Mouse (Mus musculus): ENCODE measurements around the gene Farp1.

Farp1 gene

GRCm38 (mm10) chr14:121057750-121058149 is 22.8 kb downstream of the Farp1 start:
- no peak for DNase-seq (ENCODE audit: low read depth, low spot score)

- DNase-seq (ENCODE audit: low read depth, low spot score) = no peak
Observed at GRCm38 (mm10) chr14:121058481-121058880, 23.5 kb downstream of the Farp1 start.

GRCm38 (mm10) chr14:121059266-121059665 is 24.3 kb downstream of the Farp1 start:
- DNase-seq (ENCODE audit: low read depth, low spot score) = peak; percentile 60

GRCm38 (mm10) chr14:121060484-121060883 is 25.5 kb downstream of the Farp1 start:
- DNase-seq (ENCODE audit: low read depth, low spot score) = no peak

GRCm38 (mm10) chr14:121061686-121062085 is 26.7 kb downstream of the Farp1 start:
- peak; percentile 60 for DNase-seq (ENCODE audit: low read depth, low spot score)

- peak; percentile 86 for DNase-seq (ENCODE audit: low read depth, low spot score)
Observed at GRCm38 (mm10) chr14:121062238-121063082, 27.5 kb downstream of the Farp1 start.

GRCm38 (mm10) chr14:121064726-121065125 is 29.7 kb downstream of the Farp1 start:
- peak; percentile 64 for DNase-seq (ENCODE audit: low read depth, low spot score)

- DNase-seq (ENCODE audit: low read depth, low spot score) = peak; percentile 33
Observed at GRCm38 (mm10) chr14:121073093-121073866, 38.3 kb downstream of the Farp1 start.

GRCm38 (mm10) chr14:121074197-121074734 is 39.3 kb downstream of the Farp1 start:
- peak; percentile 81 for DNase-seq (ENCODE audit: low read depth, low spot score)

- peak; percentile 56 for DNase-seq (ENCODE audit: low read depth, low spot score)
Observed at GRCm38 (mm10) chr14:121080739-121081138, 45.7 kb downstream of the Farp1 start.

- DNase-seq (ENCODE audit: low read depth, low spot score) = peak; percentile 94
Observed at GRCm38 (mm10) chr14:121082341-121082740, 47.3 kb downstream of the Farp1 start.

GRCm38 (mm10) chr14:121082793-121083192 is 47.8 kb downstream of the Farp1 start:
- no peak for DNase-seq (ENCODE audit: low read depth, low spot score)

GRCm38 (mm10) chr14:121083352-121083751 is 48.4 kb downstream of the Farp1 start:
- DNase-seq (ENCODE audit: low read depth, low spot score) = no peak

GRCm38 (mm10) chr14:121092517-121092916 is 57.5 kb downstream of the Farp1 start:
- no peak for DNase-seq (ENCODE audit: low read depth, low spot score)

GRCm38 (mm10) chr14:121093860-121094259 is 58.9 kb downstream of the Farp1 start:
- no peak for DNase-seq (ENCODE audit: low read depth, low spot score)

- DNase-seq (ENCODE audit: low read depth, low spot score) = no peak
Observed at GRCm38 (mm10) chr14:121097640-121098435, 62.8 kb downstream of the Farp1 start.

- no peak for DNase-seq (ENCODE audit: low read depth, low spot score)
Observed at GRCm38 (mm10) chr14:121099120-121099519, 64.1 kb downstream of the Farp1 start.

- no peak for DNase-seq (ENCODE audit: low read depth, low spot score)
Observed at GRCm38 (mm10) chr14:121099876-121100275, 64.9 kb downstream of the Farp1 start.

- peak; percentile 32 for DNase-seq (ENCODE audit: low read depth, low spot score)
Observed at GRCm38 (mm10) chr14:121100829-121101228, 65.8 kb downstream of the Farp1 start.

- DNase-seq (ENCODE audit: low read depth, low spot score) = no peak
Observed at GRCm38 (mm10) chr14:121101531-121101930, 66.5 kb downstream of the Farp1 start.

GRCm38 (mm10) chr14:121102599-121102998 is 67.6 kb downstream of the Farp1 start:
- no peak for DNase-seq (ENCODE audit: low read depth, low spot score)

Data from brain, adult 2 months (tissue).